Mouse (Mus musculus) midbrain, embryonic 13.5 days (tissue): ENCODE measurements around the gene Adgre1. TPM values are rescaled to one million over a fixed set of nuclear protein-coding genes. Genes with fewer than 3 reads are reported as not detected.
"Not testable (repeated sequence)": the region's sequence is repeated elsewhere in the genome, so short reads cannot be mapped to it uniquely, and the experiment has no call there.

Experiments
- ATAC-seq: fragments of 200-750 bp; cut with Nextera tagmentation; 2 replicates; pipeline ENCODE4 v1.8.0; 2017; ENCODE audit warnings: mild to moderate bottlenecking, moderate TSS enrichment, moderate library complexity
- H3K27ac ChIP-seq: fragments of 300-500 bp; sonication (generic); 2 replicates; pipeline ENCODE4 v1.5.1; 2015; ENCODE audit warnings: inconsistent platforms, mild to moderate bottlenecking, moderate library complexity
- H3K27me3 ChIP-seq: fragments of 300-500 bp; sonication (generic); 2 replicates; pipeline ENCODE4 v1.6.1; 2015; ENCODE audit warnings: mild to moderate bottlenecking, inconsistent platforms
- H3K36me3 ChIP-seq: fragments of 300-500 bp; sonication (generic); 2 replicates; pipeline ENCODE4 v1.6.1; 2015; ENCODE audit warnings: mild to moderate bottlenecking, inconsistent platforms
- H3K4me1 ChIP-seq: fragments of 300-500 bp; sonication (generic); replicated peaks from 2 replicates; pipeline ENCODE4 v1.6.1; 2015; ENCODE audit warnings: inconsistent platforms
- H3K4me2 ChIP-seq: fragments of 300-500 bp; sonication (generic); replicated peaks from 2 replicates; pipeline ENCODE4 v1.6.1; 2015; ENCODE audit warnings: moderate library complexity, mild to moderate bottlenecking, inconsistent platforms
- H3K4me3 ChIP-seq: fragments of 300-500 bp; sonication (generic); replicated peaks from 2 replicates; pipeline ENCODE4 v1.5.1; 2015; ENCODE audit warnings: mild to moderate bottlenecking, inconsistent platforms
- H3K9ac ChIP-seq: fragments of 300-500 bp; sonication (generic); replicated peaks from 2 replicates; pipeline ENCODE4 v1.6.1; 2015; ENCODE audit warnings: mild to moderate bottlenecking, inconsistent platforms
- H3K9me3 ChIP-seq: fragments of 300-500 bp; sonication (generic); 2 replicates; pipeline ENCODE4 v1.6.1; 2016; ENCODE audit warnings: mild to moderate bottlenecking, inconsistent platforms
- WGBS: fragments of 180-500 bp; shearing (Covaris S2); methylation state at CpG from one replicate; pipeline ENCODE4 v1.1.7; 2015; 5-methylcytosine and 5-hydroxymethylcytosine counted together
- polyA plus RNA-seq: library from polyadenylated mRNA; unstranded; fragments of >200 nt; fragmentation: Nextera tagmentation; extraction: Ambion mirVana; gene quantifications from 2 replicates; pipeline ENCODE4 v1.2.1, GENCODE M21; 2015

The Adgre1 gene
- polyA plus RNA-seq, result 3.6 and 3.7 TPM in 2 replicates

- no peaks in the 10 kb centered on the region for H3K9me3 ChIP-seq
- no peaks in the 10 kb centered on the region for H3K36me3 ChIP-seq
- no peak within 1 kb of the TSS for H3K4me2 ChIP-seq
- H3K4me1 ChIP-seq, result no peaks in the 10 kb centered on the region
- H3K4me3 ChIP-seq, result no peak within 1 kb of the TSS
- H3K27ac ChIP-seq, result no peak within 1 kb of the TSS
- no peak within 1 kb of the TSS for H3K9ac ChIP-seq
- WGBS, result 0% methylated on average over 1 of the region's 1 CpGs
- no peak for ATAC-seq
- no peaks in the 10 kb centered on the region for H3K27me3 ChIP-seq
These were observed at the start of gene Adgre1 for GRCm38 (mm10) chr17:57358441-57358840. Gene Adgre1, plus strand, starts transcription at chr17:57358691.

- Histone ChIP-seq H3K9ac (no peak overlapping the region), H3K4me1 (no peaks in the 10 kb centered on the region), H3K36me3 (no peaks in the 10 kb centered on the region), H3K4me2 (no peak overlapping the region), H3K27me3 (no peaks in the 10 kb centered on the region), H3K9me3 (no peaks in the 10 kb centered on the region), H3K4me3 (no peak overlapping the region), H3K27ac (no peak overlapping the region)
- no peak for ATAC-seq
- WGBS, result 48% methylated on average over 13 of the region's 13 CpGs
These were observed 46.7 kb upstream of the Adgre1 start for GRCm38 (mm10) chr17:57311801-57312200.

GRCm38 (mm10) chr17:57327615-57328014 lies 30.9 kb upstream of the Adgre1 start:
- Histone ChIP-seq H3K9ac (no peak overlapping the region), H3K4me2 (no peak overlapping the region), H3K27me3 (no peaks in the 10 kb centered on the region), H3K4me3 (no peak overlapping the region), H3K27ac (no peak overlapping the region), H3K9me3 (no peaks in the 10 kb centered on the region), H3K4me1 (no peaks in the 10 kb centered on the region), H3K36me3 (no peaks in the 10 kb centered on the region)
- no peak for ATAC-seq
- WGBS, result 82% methylated on average over 8 of the region's 8 CpGs

GRCm38 (mm10) chr17:57328944-57329343 lies 29.5 kb upstream of the Adgre1 start:
- WGBS, result 50% methylated on average over 6 of the region's 6 CpGs
- Histone ChIP-seq H3K4me2 (no peak overlapping the region), H3K9ac (no peak overlapping the region), H3K27ac (no peak overlapping the region), H3K27me3 (no peaks in the 10 kb centered on the region), H3K4me3 (no peak overlapping the region), H3K4me1 (no peaks in the 10 kb centered on the region), H3K36me3 (no peaks in the 10 kb centered on the region), H3K9me3 (no peaks in the 10 kb centered on the region)
- no peak for ATAC-seq

- H3K27ac ChIP-seq, result no peak overlapping the region
- ATAC-seq, result no peak
- no peak overlapping the region for H3K4me3 ChIP-seq
- H3K36me3 ChIP-seq, result no peaks in the 10 kb centered on the region
- no peaks in the 10 kb centered on the region for H3K9me3 ChIP-seq
- 94% methylated on average over 8 of the region's 8 CpGs for WGBS
- no peak overlapping the region for H3K9ac ChIP-seq
- H3K4me1 ChIP-seq, result no peaks in the 10 kb centered on the region
- no peak overlapping the region for H3K4me2 ChIP-seq
- no peaks in the 10 kb centered on the region for H3K27me3 ChIP-seq
These were observed 27.5 kb upstream of the Adgre1 start for GRCm38 (mm10) chr17:57330993-57331392.

GRCm38 (mm10) chr17:57332241-57332640 lies 26.2 kb upstream of the Adgre1 start:
- 87% methylated on average over 4 of the region's 4 CpGs for WGBS
- H3K4me3 ChIP-seq, result no peak overlapping the region

GRCm38 (mm10) chr17:57334001-57334760 lies 24.3 kb upstream of the Adgre1 start:
- Histone ChIP-seq H3K4me3 (no peak overlapping the region), H3K4me2 (no peak overlapping the region), H3K27me3 (no peaks in the 10 kb centered on the region), H3K4me1 (no peaks in the 10 kb centered on the region), H3K36me3 (no peaks in the 10 kb centered on the region), H3K9ac (no peak overlapping the region), H3K27ac (no peak overlapping the region), H3K9me3 (no peaks in the 10 kb centered on the region)
- 76% methylated on average over 9 of the region's 9 CpGs for WGBS
- peak; percentile 15; the same call in 1 of the 2 replicates for ATAC-seq

More at GRCm38 (mm10) chr17:57332241-57332640, 26.2 kb upstream of the Adgre1 start:
- Histone ChIP-seq H3K9ac (no peak overlapping the region), H3K27ac (no peak overlapping the region), H3K36me3 (no peaks in the 10 kb centered on the region), H3K9me3 (no peaks in the 10 kb centered on the region), H3K4me2 (no peak overlapping the region), H3K4me1 (no peaks in the 10 kb centered on the region), H3K27me3 (no peaks in the 10 kb centered on the region)
- ATAC-seq, result no peak

GRCm38 (mm10) chr17:57334761-57335150 lies 23.7 kb upstream of the Adgre1 start:
- H3K27ac ChIP-seq, result no peak overlapping the region
- H3K9me3 ChIP-seq, result no peaks in the 10 kb centered on the region
- H3K4me1 ChIP-seq, result no peaks in the 10 kb centered on the region
- no peak overlapping the region for H3K9ac ChIP-seq
- no peak overlapping the region for H3K4me3 ChIP-seq
- no peaks in the 10 kb centered on the region for H3K27me3 ChIP-seq
- H3K36me3 ChIP-seq, result no peaks in the 10 kb centered on the region
- WGBS, result 7% methylated on average over 16 of the region's 16 CpGs
- peak; percentile 64 for ATAC-seq
- H3K4me2 ChIP-seq, result no peak overlapping the region

- H3K27me3 ChIP-seq, H3K27ac ChIP-seq, H3K36me3 ChIP-seq, H3K9ac ChIP-seq, H3K4me3 ChIP-seq, H3K9me3 ChIP-seq, H3K4me1 ChIP-seq, H3K4me2 ChIP-seq: not testable (repeated sequence)
- 71% methylated on average over 9 of the region's 9 CpGs for WGBS
- peak; percentile 28 for ATAC-seq
These were observed 23.3 kb upstream of the Adgre1 start for GRCm38 (mm10) chr17:57335194-57335593.

GRCm38 (mm10) chr17:57335673-57336303 lies 22.7 kb upstream of the Adgre1 start:
- no peak overlapping the region for H3K4me3 ChIP-seq
- H3K36me3 ChIP-seq, result no peaks in the 10 kb centered on the region
- H3K9ac ChIP-seq, result no peak overlapping the region
- no peak overlapping the region for H3K27ac ChIP-seq
- no peaks in the 10 kb centered on the region for H3K9me3 ChIP-seq
- peak; percentile 87 for ATAC-seq
- H3K4me1 ChIP-seq, result no peaks in the 10 kb centered on the region
- WGBS, result 13% methylated on average over 11 of the region's 11 CpGs
- no peaks in the 10 kb centered on the region for H3K27me3 ChIP-seq
- no peak overlapping the region for H3K4me2 ChIP-seq

- Histone ChIP-seq H3K4me3 (no peak overlapping the region), H3K27me3 (no peaks in the 10 kb centered on the region), H3K9ac (no peak overlapping the region), H3K4me2 (no peak overlapping the region), H3K9me3 (no peaks in the 10 kb centered on the region), H3K27ac (no peak overlapping the region), H3K36me3 (no peaks in the 10 kb centered on the region), H3K4me1 (no peaks in the 10 kb centered on the region)
- no peak for ATAC-seq
- 83% methylated on average over 10 of the region's 10 CpGs for WGBS
These were observed 20.5 kb upstream of the Adgre1 start for GRCm38 (mm10) chr17:57337996-57338395.

- H3K27ac ChIP-seq, result no peak overlapping the region
- no peaks in the 10 kb centered on the region for H3K4me1 ChIP-seq
- H3K4me3 ChIP-seq, result no peak overlapping the region
- H3K36me3 ChIP-seq, result no peaks in the 10 kb centered on the region
- WGBS, result 78% methylated on average over 9 of the region's 9 CpGs
- no peak overlapping the region for H3K9ac ChIP-seq
- no peaks in the 10 kb centered on the region for H3K9me3 ChIP-seq
- H3K4me2 ChIP-seq, result no peak overlapping the region
- no peak for ATAC-seq
- no peaks in the 10 kb centered on the region for H3K27me3 ChIP-seq
These were observed 19.2 kb upstream of the Adgre1 start for GRCm38 (mm10) chr17:57339298-57339697.
